Mouse (Mus musculus) hindbrain, embryonic 11.5 days (tissue): Measurements from ENCODE around the gene Dido1. TPM values are rescaled to one million over a fixed set of nuclear protein-coding genes. Genes with fewer than 3 reads are reported as not detected.

Source experiments
- ATAC-seq: fragments of 200-750 bp; cut with Nextera tagmentation; 2 replicates; pipeline ENCODE4 v1.8.0; 2017; ENCODE audit warnings: mild to moderate bottlenecking, moderate TSS enrichment, moderate library complexity; ENCODE audit not compliant: low FRiP score
- DNase-seq: peaks from one replicate; pipeline ENCODE4 v3.0.0-alpha.2; 2015; ENCODE audit warnings: low spot score
- H3K27ac ChIP-seq: fragments of 300-500 bp; sonication (generic); 2 replicates; pipeline ENCODE4 v1.5.1; 2014; ENCODE audit warnings: mild to moderate bottlenecking, low read depth, low read length
- H3K27me3 ChIP-seq: fragments of 300-500 bp; sonication (generic); 2 replicates; pipeline ENCODE4 v1.6.1; 2014; ENCODE audit warnings: mild to moderate bottlenecking, low read length, moderate library complexity, mixed read lengths; ENCODE audit not compliant: control insufficient read depth, insufficient read depth
- H3K36me3 ChIP-seq: fragments of 300-500 bp; sonication (generic); 2 replicates; pipeline ENCODE4 v1.6.1; 2014; ENCODE audit warnings: mild to moderate bottlenecking, low read length, moderate library complexity, mixed read lengths; ENCODE audit not compliant: control insufficient read depth, insufficient read depth
- H3K4me1 ChIP-seq: fragments of 300-500 bp; sonication (generic); replicated peaks from 2 replicates; pipeline ENCODE4 v1.6.1; 2014; ENCODE audit warnings: low read length, mixed read lengths; ENCODE audit not compliant: control insufficient read depth, insufficient read depth
- H3K4me2 ChIP-seq: fragments of 300-500 bp; sonication (generic); replicated peaks from 2 replicates; pipeline ENCODE4 v1.6.1; 2014; ENCODE audit warnings: mild to moderate bottlenecking, low read depth, low read length
- H3K4me3 ChIP-seq: fragments of 300-500 bp; sonication (generic); 2 replicates; pipeline ENCODE4 v1.5.1; 2014; ENCODE audit warnings: low read depth, low read length
- H3K9ac ChIP-seq: fragments of 300-500 bp; sonication (generic); 2 replicates; pipeline ENCODE4 v1.6.1; 2014; ENCODE audit warnings: low read depth, low read length
- H3K9me3 ChIP-seq: fragments of 300-500 bp; sonication (generic); 2 replicates; pipeline ENCODE4 v1.6.1; 2016; ENCODE audit warnings: low read length; ENCODE audit not compliant: control insufficient read depth
- whole genome bisulfite sequencing: fragments of 180-500 bp; shearing (Covaris S2); extraction: QIAGEN DNeasy Blood & Tissue Kit; methylation state at CpG from one replicate; pipeline ENCODE4 v1.1.7; 2014; 5-methylcytosine and 5-hydroxymethylcytosine counted together
- polyA plus RNA-seq: library from polyadenylated mRNA; unstranded; fragments of >200 nt; fragmentation: Nextera tagmentation; extraction: Ambion mirVana; gene quantifications from 2 replicates; pipeline ENCODE4 v1.2.1, GENCODE M21; 2014

Gene Dido1
- polyA plus RNA-seq, 1 experiment from 2014 or later, result 39.7 TPM

DNA sequence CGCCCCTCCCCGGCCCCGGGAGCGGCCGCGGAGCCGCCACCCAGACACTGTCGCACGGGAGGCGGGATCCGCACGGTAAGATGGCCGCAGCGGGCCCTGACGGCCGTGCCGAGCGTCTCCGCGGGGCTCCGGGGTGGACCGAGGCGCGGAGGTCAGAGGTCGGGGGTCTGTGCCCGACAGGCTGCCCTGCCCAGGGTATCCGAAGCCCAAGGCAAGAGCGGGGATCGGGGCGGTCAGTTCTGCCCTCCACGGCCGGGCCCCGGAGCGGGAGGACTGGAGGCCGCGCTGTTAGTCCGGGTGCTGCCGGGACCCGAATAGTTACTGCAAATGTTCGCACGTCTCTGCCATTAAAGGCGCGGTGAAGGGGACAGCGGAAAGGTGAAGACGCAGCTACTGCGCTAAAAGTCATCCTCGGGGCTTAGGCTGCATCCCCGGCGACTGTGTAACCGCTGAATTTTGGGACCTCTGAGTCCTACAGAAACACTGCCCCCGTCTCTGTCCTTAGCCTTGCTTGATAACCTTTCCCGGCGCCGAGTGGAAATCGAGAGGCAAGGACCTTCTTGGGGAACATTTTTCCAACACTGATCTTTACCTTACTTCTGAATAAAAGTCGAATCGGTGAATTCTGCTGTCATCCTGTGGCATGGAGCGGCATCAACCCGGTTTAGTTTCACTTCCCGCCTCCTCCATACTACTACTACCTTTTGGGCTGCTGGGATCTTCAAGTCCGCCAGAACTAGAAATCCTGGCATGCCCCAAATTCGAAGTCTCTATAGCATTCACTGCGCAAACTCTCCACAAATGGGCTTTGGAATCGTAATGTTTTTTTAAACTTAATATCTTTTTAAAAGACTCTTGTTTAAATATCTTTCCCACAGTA is 717 bp upstream of the Dido1 start:
- H3K9me3 ChIP-seq, result no peaks in the 10 kb centered on the region
- H3K4me1 ChIP-seq, result peaks cover 10% of the 10 kb centered on the region
- peak overlapping the region; percentile 79 for H3K27ac ChIP-seq
- peak overlapping the region; percentile 76 for H3K4me2 ChIP-seq
- DNase-seq (no peak), ATAC-seq (peak; percentile 86)
- 3% methylated on average over 50 of the region's 64 CpGs for WGBS
- H3K27me3 ChIP-seq, result no peaks in the 10 kb centered on the region
- peak overlapping the region; percentile 97 for H3K9ac ChIP-seq
- H3K4me3 ChIP-seq, result peak overlapping the region; percentile 98
- H3K36me3 ChIP-seq, result 0 out of 2 replicates have a peak, but pooled peaks cover 2% of the 10 kb centered on the region

DNA sequence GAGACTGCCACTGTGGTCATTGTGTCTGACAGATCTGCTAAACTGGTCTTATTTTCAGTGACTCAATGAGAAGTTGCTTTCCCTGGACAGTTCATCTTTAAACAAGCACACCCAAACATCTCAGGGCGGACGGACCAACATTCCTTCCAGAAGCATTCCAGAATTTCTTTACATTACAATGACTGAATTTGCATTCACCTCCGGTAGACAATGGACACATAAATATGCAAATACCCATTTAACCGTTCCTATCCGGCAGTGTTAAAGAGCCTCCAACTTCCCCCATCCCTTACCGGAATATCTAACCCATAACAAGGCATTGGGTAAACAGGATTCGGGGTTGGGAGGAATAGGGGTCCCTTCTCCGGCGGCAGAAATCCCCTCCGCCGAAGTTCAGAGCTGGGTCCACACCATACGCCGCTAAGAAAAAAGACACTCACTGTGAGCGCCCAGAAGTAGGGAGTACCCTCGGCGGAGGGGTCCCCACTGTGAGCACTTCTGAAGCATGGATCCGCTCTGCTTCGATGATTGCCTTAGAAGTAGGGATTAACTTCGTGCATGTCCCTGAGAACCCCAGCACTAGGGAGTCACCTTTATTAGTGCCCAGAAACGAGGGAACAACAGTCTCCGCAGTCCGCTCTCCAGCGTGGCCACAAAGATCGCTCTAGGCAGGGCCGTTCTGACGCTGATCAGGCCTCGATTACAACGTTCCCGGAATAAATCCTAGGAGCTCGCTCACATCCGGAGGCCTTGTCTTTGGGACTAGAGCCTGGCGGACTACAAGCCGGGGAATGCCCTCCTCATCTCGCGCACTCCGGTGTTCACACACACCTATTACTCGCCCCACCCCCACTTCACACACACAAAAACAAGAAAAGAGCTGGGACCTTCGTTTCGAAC is 526 bp downstream of the Dido1 start:
- ATAC-seq (peak; percentile 34), DNase-seq (no peak)
- Histone ChIP-seq H3K4me2 (peak overlapping the region; percentile 78), H3K4me1 (peaks cover 10% of the 10 kb centered on the region), H3K27ac (peak overlapping the region; percentile 53; the same call in 1 of the 2 replicates), H3K9me3 (no peaks in the 10 kb centered on the region), H3K4me3 (peak overlapping the region; percentile 98), H3K9ac (peak overlapping the region; percentile 92), H3K27me3 (no peaks in the 10 kb centered on the region), H3K36me3 (0 out of 2 replicates have a peak, but pooled peaks cover 2% of the 10 kb centered on the region)
- WGBS, result 1% methylated on average over 39 of the region's 39 CpGs

DNA sequence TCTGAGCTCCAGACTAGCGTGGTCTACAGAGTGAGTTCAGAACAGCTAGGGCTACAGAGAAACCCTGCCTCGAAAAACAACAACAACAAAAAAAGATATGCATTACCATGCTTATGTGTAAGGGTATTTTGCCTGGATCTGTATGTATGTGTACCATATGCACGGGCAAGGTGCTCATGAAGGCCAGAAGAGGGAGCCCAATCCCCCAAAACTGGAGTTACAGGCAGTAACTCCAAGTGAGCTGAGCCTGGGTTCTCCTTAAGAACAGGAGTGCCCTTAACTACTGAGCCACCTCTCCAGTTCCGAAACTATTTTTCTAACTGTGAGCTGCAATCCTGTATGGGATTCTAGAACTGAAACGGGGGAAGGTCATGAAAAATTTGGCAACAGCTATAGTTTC is 3.8 kb downstream of the Dido1 start:
- Histone ChIP-seq H3K27me3 (no peaks in the 10 kb centered on the region), H3K9me3 (no peaks in the 10 kb centered on the region), H3K36me3 (no peaks in the 10 kb centered on the region), H3K4me3 (no peak overlapping the region), H3K4me2 (no peak overlapping the region), H3K27ac (no peak overlapping the region), H3K9ac (no peak overlapping the region), H3K4me1 (peaks cover 7% of the 10 kb centered on the region)
- ATAC-seq (no peak), DNase-seq (no peak)
- 93% methylated on average over 5 of the region's 5 CpGs for WGBS

DNA sequence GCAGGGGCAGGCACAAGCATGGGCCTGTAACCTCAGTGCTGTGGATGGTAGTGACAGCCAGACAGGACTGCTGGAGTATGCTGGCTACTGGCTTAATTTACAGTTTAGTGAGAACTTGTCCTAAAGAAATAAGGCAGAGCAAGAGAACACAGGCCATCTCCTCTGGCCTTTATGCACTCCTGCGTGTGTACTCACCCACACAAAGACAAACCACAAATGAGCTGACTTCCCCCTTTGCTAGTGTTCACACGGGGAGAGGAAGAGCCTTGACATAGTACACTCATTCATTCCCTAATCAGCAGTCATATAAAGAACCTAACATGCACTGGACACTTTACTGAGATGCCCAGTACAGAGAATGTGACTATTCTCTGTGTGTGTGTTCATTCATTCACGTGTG is 4.7 kb downstream of the Dido1 start:
- H3K4me2 ChIP-seq, result no peak overlapping the region
- peaks cover 13% of the 10 kb centered on the region for H3K4me1 ChIP-seq
- WGBS, result 95% methylated on average over 3 of the region's 3 CpGs
- no peak overlapping the region for H3K4me3 ChIP-seq
- no peak for DNase-seq
- H3K27me3 ChIP-seq, result no peaks in the 10 kb centered on the region
- ATAC-seq, result no peak
- H3K9ac ChIP-seq, result no peak overlapping the region
- H3K27ac ChIP-seq, result no peak overlapping the region
- no peaks in the 10 kb centered on the region for H3K9me3 ChIP-seq
- H3K36me3 ChIP-seq, result no peaks in the 10 kb centered on the region

- Histone ChIP-seq H3K9ac (no peak overlapping the region), H3K9me3 (no peaks in the 10 kb centered on the region), H3K4me2 (no peak overlapping the region), H3K36me3 (no peaks in the 10 kb centered on the region), H3K4me1 (peaks cover 13% of the 10 kb centered on the region), H3K4me3 (no peak overlapping the region), H3K27me3 (no peaks in the 10 kb centered on the region), H3K27ac (no peak overlapping the region)
- 91% methylated on average over 8 of the region's 8 CpGs for WGBS
- ATAC-seq (no peak), DNase-seq (no peak)
These were observed 5.2 kb downstream of the Dido1 start for GRCm38 (mm10) chr2:180704591-180704990.

GRCm38 (mm10) chr2:180703645-180704359 is 6.0 kb downstream of the Dido1 start:
- WGBS, result 83% methylated on average over 3 of the region's 3 CpGs
- H3K4me1 ChIP-seq, result peaks cover 12% of the 10 kb centered on the region
- ATAC-seq, result no peak
- H3K27ac ChIP-seq, result no peak overlapping the region
- H3K4me3 ChIP-seq, result no peak overlapping the region
- no peak for DNase-seq
- no peaks in the 10 kb centered on the region for H3K36me3 ChIP-seq
- no peak overlapping the region for H3K4me2 ChIP-seq
- no peak overlapping the region for H3K9ac ChIP-seq
- no peaks in the 10 kb centered on the region for H3K27me3 ChIP-seq
- no peaks in the 10 kb centered on the region for H3K9me3 ChIP-seq

DNA sequence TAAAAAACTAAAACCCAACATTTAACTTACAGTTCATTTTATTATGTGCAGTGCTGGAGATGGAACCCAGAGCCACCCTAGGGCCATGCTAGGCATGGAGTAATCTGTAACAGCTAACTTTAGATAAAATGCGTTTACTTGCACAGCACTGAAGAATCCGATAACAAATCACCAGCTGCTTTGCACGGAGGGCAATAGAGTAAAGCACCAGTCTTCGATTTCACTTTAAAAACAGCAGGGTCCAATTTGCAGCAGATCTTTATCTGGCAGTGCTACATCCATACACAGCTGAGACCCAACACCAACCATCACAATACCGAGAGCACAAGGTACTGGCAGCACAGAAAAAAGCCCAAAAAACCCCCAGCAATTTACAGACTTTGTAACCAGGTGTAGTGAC is 6.6 kb downstream of the Dido1 start:
- H3K4me2 ChIP-seq, result no peak overlapping the region
- 81% methylated on average over 5 of the region's 5 CpGs for WGBS
- DNase-seq, result no peak
- H3K9ac ChIP-seq, result no peak overlapping the region
- ATAC-seq, result no peak
- no peaks in the 10 kb centered on the region for H3K27me3 ChIP-seq
- peaks cover 7% of the 10 kb centered on the region; the same call in 1 of the 2 replicates for H3K4me1 ChIP-seq
- H3K36me3 ChIP-seq, result no peaks in the 10 kb centered on the region
- H3K9me3 ChIP-seq, result no peaks in the 10 kb centered on the region
- no peak overlapping the region for H3K27ac ChIP-seq
- H3K4me3 ChIP-seq, result no peak overlapping the region

- H3K4me2 ChIP-seq, result peak overlapping the region; percentile 81
- peaks cover 7% of the 10 kb centered on the region; the same call in 1 of the 2 replicates for H3K4me1 ChIP-seq
- H3K27me3 ChIP-seq, result no peaks in the 10 kb centered on the region
- 40% methylated on average over 4 of the region's 4 CpGs for WGBS
- H3K36me3 ChIP-seq, result no peaks in the 10 kb centered on the region
- ATAC-seq (no peak), DNase-seq (no peak)
- H3K9me3 ChIP-seq, result no peaks in the 10 kb centered on the region
- H3K9ac ChIP-seq, result peak overlapping the region; percentile 85
- H3K4me3 ChIP-seq, result peak overlapping the region; percentile 72
- peak overlapping the region; percentile 87; the same call in 1 of the 2 replicates for H3K27ac ChIP-seq
These were observed 7.1 kb downstream of the Dido1 start for GRCm38 (mm10) chr2:180702701-180703149.
